13 mouse cellular contexts compared by ENCODE assay signal in the genomic region with DNA sequence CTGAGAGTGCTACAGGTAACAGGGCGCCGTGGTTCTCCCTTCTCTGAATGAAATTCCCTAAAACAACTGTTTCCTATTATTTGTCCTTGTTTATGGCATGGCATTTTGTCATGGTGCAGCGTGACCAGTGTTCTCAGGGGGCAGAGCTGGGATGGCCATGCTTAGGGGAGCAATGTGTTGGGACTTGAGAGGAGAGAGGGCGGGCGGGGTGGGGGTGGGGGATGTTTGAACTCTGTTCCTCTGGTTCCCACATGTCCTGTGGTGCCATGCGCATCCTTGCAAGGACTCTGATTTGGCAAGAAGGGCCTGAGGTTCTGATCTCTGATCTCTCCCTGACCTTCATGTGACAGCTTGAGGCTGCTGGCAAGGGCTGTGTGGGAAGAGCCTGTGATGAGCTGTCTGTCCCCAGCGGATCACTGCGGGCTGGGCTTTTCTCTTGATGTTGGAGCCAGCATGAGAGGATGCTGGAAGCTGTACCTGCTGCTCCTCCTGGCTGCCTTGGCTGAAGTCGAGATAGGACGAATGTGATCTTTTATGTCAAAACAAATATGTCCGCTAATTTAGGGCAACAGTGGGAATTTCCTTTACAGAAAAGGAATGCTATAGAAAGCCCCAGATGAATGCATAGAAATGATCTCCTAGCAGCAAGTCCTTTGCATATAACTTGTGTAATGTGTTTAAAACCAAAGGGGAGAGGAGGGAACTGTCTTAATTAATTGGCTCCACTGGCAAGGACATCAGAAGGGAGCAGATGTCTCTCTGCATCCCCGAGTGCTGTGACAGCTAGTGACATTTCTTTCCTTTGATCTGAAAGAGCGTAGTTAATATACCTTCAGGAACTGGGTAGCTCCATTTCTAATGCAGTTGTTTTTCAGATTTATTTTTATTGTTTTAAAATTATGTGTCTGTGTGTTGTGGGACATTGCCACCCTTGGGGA.
A peak's percentile ranks its signal among the peaks of the same experiment; 100 is the strongest.
DNase-seq lines count a peak whose midpoint lies in the region; ATAC-seq and TF ChIP-seq lines count a peak whose summit lies in the region.
"Had no signal": no experiment of that assay in that cellular context is flagged by ENCODE, and none has a peak within 500 bp of the region (broad histone marks: within the 10 kb centered on the region; RNA-seq: fewer than 3 reads in every experiment).

No protein-coding gene starts in this region.

- DNase-seq in forebrain, embryonic 10.5 days (ENCODE audit: extremely low spot score, low spot score): no peak
- peak; percentile 76 to 78 for DNase-seq in cerebellum, postnatal 14 days
- DNase-seq in lung, embryonic 14.5 days: peak; percentile 64
- DNase-seq in midbrain, postnatal 0 days (ENCODE audit: low spot score): peak; percentile 70
- no peak for DNase-seq in left cerebral cortex, adult 2 months (ENCODE audit: extremely low spot score in 1 of 2, low spot score in 2 of 2)
- no peak for DNase-seq in frontal cortex, postnatal 10 days (ENCODE audit: low spot score in 2 of 2)
- DNase-seq: heart, adult 18-20 months; right cerebral cortex, postnatal 25 days had no signal

- H3K27me3 ChIP-seq in forebrain, embryonic 13.5 days: no peaks in the 10 kb centered on the region
- no peaks in the 10 kb centered on the region for H3K27me3 ChIP-seq in forebrain, embryonic 10.5 days (ENCODE audit: poor library complexity, severe bottlenecking)
- no peaks in the 10 kb centered on the region for H3K27me3 ChIP-seq in lung, embryonic 14.5 days (ENCODE audit: insufficient read depth, low read length)
- H3K27me3 ChIP-seq in midbrain, postnatal 0 days (ENCODE audit: insufficient read depth, low read length): no peaks in the 10 kb centered on the region
- H3K27me3 ChIP-seq in heart, embryonic 11.5 days (ENCODE audit: control insufficient read depth, insufficient read depth, low read length): no peaks in the 10 kb centered on the region
- H3K27me3 ChIP-seq: intestine, embryonic 15.5 days; Patski had no signal

- peak; percentile 85 for ATAC-seq in forebrain, embryonic 13.5 days
- ATAC-seq in lung, embryonic 14.5 days (ENCODE audit: insufficient read depth): peak; percentile 79
- ATAC-seq in midbrain, postnatal 0 days (ENCODE audit: low FRiP score): peak; percentile 76
- ATAC-seq in heart, embryonic 11.5 days (replicated peaks; ENCODE audit: insufficient number of reproducible peaks, low FRiP score, low TSS enrichment): no peak
- ATAC-seq: intestine, embryonic 15.5 days; Patski had no signal

- peak overlapping the region; percentile 48 for H3K27ac ChIP-seq in forebrain, embryonic 13.5 days
- no peak overlapping the region for H3K27ac ChIP-seq in forebrain, embryonic 10.5 days
- no peak overlapping the region for H3K27ac ChIP-seq in lung, embryonic 14.5 days (ENCODE audit: low read depth)
- H3K27ac ChIP-seq in midbrain, postnatal 0 days (ENCODE audit: low read depth, low read length): no peak overlapping the region
- H3K27ac ChIP-seq in heart, embryonic 11.5 days (ENCODE audit: low read depth, low read length): no peak overlapping the region
- H3K27ac ChIP-seq in left cerebral cortex, adult 2 months: no peak overlapping the region

- WGBS in forebrain, embryonic 13.5 days: 66% methylated on average over 13 of the region's 13 CpGs
- WGBS in forebrain, embryonic 10.5 days: 91% methylated on average over 13 of the region's 13 CpGs
- 50% methylated on average over 13 of the region's 13 CpGs for WGBS in lung, embryonic 14.5 days
- WGBS in midbrain, postnatal 0 days: 41% methylated on average over 13 of the region's 13 CpGs
- WGBS in heart, embryonic 11.5 days (ENCODE audit: insufficient replicate concordance): 80% methylated on average over 13 of the region's 13 CpGs

- H3K9me3 ChIP-seq in forebrain, embryonic 13.5 days (replicated peaks): 0 out of 2 replicates have a peak, but pooled peaks cover 6% of the 10 kb centered on the region
- H3K9me3 ChIP-seq in forebrain, embryonic 10.5 days: peaks cover 14% of the 10 kb centered on the region
- peaks cover 4% of the 10 kb centered on the region; the same call in 1 of the 2 replicates for H3K9me3 ChIP-seq in lung, embryonic 14.5 days (ENCODE audit: low read depth, low read length)
- no peaks in the 10 kb centered on the region for H3K9me3 ChIP-seq in midbrain, postnatal 0 days (ENCODE audit: low read length)
- H3K9me3 ChIP-seq in heart, embryonic 11.5 days (replicated peaks; ENCODE audit: control insufficient read depth, low read length): peaks cover 4% of the 10 kb centered on the region; the same call in 1 of the 2 replicates
- H3K9me3 ChIP-seq: intestine, embryonic 15.5 days had no signal

- H3K4me2 ChIP-seq in forebrain, embryonic 13.5 days: no peak overlapping the region
- H3K4me2 ChIP-seq in lung, embryonic 14.5 days: no peak overlapping the region
- H3K4me2 ChIP-seq in midbrain, postnatal 0 days (ENCODE audit: low read depth, low read length, poor library complexity, severe bottlenecking): no peak overlapping the region
- no peak overlapping the region for H3K4me2 ChIP-seq in heart, embryonic 11.5 days
- H3K4me2 ChIP-seq: intestine, embryonic 15.5 days had no signal

- H3K9ac ChIP-seq in forebrain, embryonic 13.5 days: no peak overlapping the region
- no peak overlapping the region for H3K9ac ChIP-seq in lung, embryonic 14.5 days
- H3K9ac ChIP-seq in midbrain, postnatal 0 days (replicated peaks; ENCODE audit: low read length, poor library complexity, severe bottlenecking): no peak overlapping the region
- no peak overlapping the region for H3K9ac ChIP-seq in heart, embryonic 11.5 days (ENCODE audit: low read depth, low read length)
- H3K9ac ChIP-seq: intestine, embryonic 15.5 days had no signal

- H3K4me1 ChIP-seq in forebrain, embryonic 13.5 days: 0 out of 2 replicates have a peak, but pooled peaks cover 4% of the 10 kb centered on the region
- H3K4me1 ChIP-seq in forebrain, embryonic 10.5 days: peaks cover 13% of the 10 kb centered on the region
- H3K4me1 ChIP-seq in lung, embryonic 14.5 days (ENCODE audit: insufficient read depth): no peaks in the 10 kb centered on the region
- no peaks in the 10 kb centered on the region; the same call in 1 of the 2 replicates for H3K4me1 ChIP-seq in midbrain, postnatal 0 days (ENCODE audit: insufficient read depth, low read length)
- H3K4me1 ChIP-seq in heart, embryonic 11.5 days (ENCODE audit: control insufficient read depth, insufficient read depth, low read length): no peaks in the 10 kb centered on the region
- H3K4me1 ChIP-seq: intestine, embryonic 15.5 days had no signal

- H3K4me3 ChIP-seq in forebrain, embryonic 13.5 days: no peak overlapping the region
- H3K4me3 ChIP-seq in forebrain, embryonic 10.5 days: no peak overlapping the region
- no peak overlapping the region for H3K4me3 ChIP-seq in lung, embryonic 14.5 days (ENCODE audit: low read depth, low read length)
- H3K4me3 ChIP-seq in midbrain, postnatal 0 days (ENCODE audit: low read depth, low read length): no peak overlapping the region
- H3K4me3 ChIP-seq in heart, embryonic 11.5 days (ENCODE audit: low read depth, low read length): no peak overlapping the region
- no peak overlapping the region for H3K4me3 ChIP-seq in left cerebral cortex, adult 2 months
- H3K4me3 ChIP-seq: erythroblast, embryonic 14.5 days; intestine, embryonic 15.5 days had no signal

- TF ChIP-seq CTCF in lung, embryonic 14.5 days (IDR thresholded peaks at IDR 0.05; ENCODE audit: low read depth): no peak
- no peak for TF ChIP-seq CTCF in midbrain, postnatal 0 days (IDR thresholded peaks at IDR 0.05)
- TF ChIP-seq CTCF in left cerebral cortex, adult 2 months (IDR thresholded peaks at IDR 0.05): no peak

- H3K36me3 ChIP-seq in forebrain, embryonic 13.5 days (ENCODE audit: poor library complexity, severe bottlenecking): no peaks in the 10 kb centered on the region
- H3K36me3 ChIP-seq in forebrain, embryonic 10.5 days (replicated peaks): no peaks in the 10 kb centered on the region
- H3K36me3 ChIP-seq in lung, embryonic 14.5 days (ENCODE audit: insufficient read depth): no peaks in the 10 kb centered on the region
- H3K36me3 ChIP-seq in midbrain, postnatal 0 days (ENCODE audit: insufficient read depth, low read length): no peaks in the 10 kb centered on the region
- no peaks in the 10 kb centered on the region for H3K36me3 ChIP-seq in heart, embryonic 11.5 days (ENCODE audit: control insufficient read depth, insufficient read depth, low read length)
- H3K36me3 ChIP-seq: intestine, embryonic 15.5 days had no signal

- intact Hi-C loops in left cerebral cortex, adult 2 months (cut with DNase I): no loop called here

Comparison
In these comparisons a context has a peak if more than half of its experiments do, and no peak if none do; other contexts are left out.
1. DNase-seq: peak in cerebellum, postnatal 14 days (2 of 2), lung, embryonic 14.5 days (single experiment) and midbrain, postnatal 0 days (single experiment); none in forebrain, embryonic 10.5 days (single experiment), left cerebral cortex, adult 2 months (0 of 2) and frontal cortex, postnatal 10 days (0 of 2).